Mouse (Mus musculus) adrenal gland, postnatal 25 days (tissue): Measurements from ENCODE around the gene Hist1h1t. TPM values are rescaled to one million over a fixed set of nuclear protein-coding genes. Genes with fewer than 3 reads are reported as not detected.

ENCODE experiments used
- DNase-seq: peaks from one replicate; pipeline ENCODE4 v3.0.0; 2021; ENCODE audit warnings: mixed read lengths
- microRNA-seq, 2 experiments: library from miRNA; unstranded; fragments of <30 nt; microRNA quantifications; one replicate each; pipeline ENCODE4 v1.2.0; 2021
- total RNA-seq: library from RNA; stranded (reverse); gene quantifications from 2 replicates; pipeline ENCODE4 v1.2.3, GENCODE M21; 2021

Gene Hist1h1t
- total RNA-seq, 1 experiment from 2014 or later = not detected

- no peak for DNase-seq
These were observed 41.5 kb downstream of the Hist1h1t start for GRCm38 (mm10) chr13:23737091-23737490.

GRCm38 (mm10) chr13:23738041-23738440 lies 42.4 kb downstream of the Hist1h1t start:
- no peak for DNase-seq

GRCm38 (mm10) chr13:23738677-23739068 lies 43.1 kb downstream of the Hist1h1t start, which contains the start of gene Hist1h1c:
Gene Hist1h1c (plus strand): TSS chr13:23738808.
- peak; percentile 85 for DNase-seq

- DNase-seq = peak; percentile 88
These were observed 43.7 kb downstream of the Hist1h1t start for GRCm38 (mm10) chr13:23739069-23739921.

GRCm38 (mm10) chr13:23739922-23740252 lies 44.3 kb downstream of the Hist1h1t start:
- DNase-seq = no peak

- no peak for DNase-seq
These were observed 44.7 kb downstream of the Hist1h1t start for GRCm38 (mm10) chr13:23740256-23740840.

- no peak for DNase-seq
These were observed 45.3 kb downstream of the Hist1h1t start for GRCm38 (mm10) chr13:23740910-23741309.

- DNase-seq = no peak
These were observed 46.4 kb downstream of the Hist1h1t start for GRCm38 (mm10) chr13:23742007-23742406.

- no peak for DNase-seq
These were observed 47.6 kb downstream of the Hist1h1t start for GRCm38 (mm10) chr13:23743215-23743614.

GRCm38 (mm10) chr13:23743963-23744362 lies 48.3 kb downstream of the Hist1h1t start:
- no peak for DNase-seq

- no peak for DNase-seq
These were observed 49.1 kb downstream of the Hist1h1t start for GRCm38 (mm10) chr13:23744421-23745380.

- DNase-seq = peak; percentile 77
These were observed 50.0 kb downstream of the Hist1h1t start, which contains the start of gene Hist1h3c for GRCm38 (mm10) chr13:23745381-23746161. Gene Hist1h3c (minus strand): TSS chr13:23745602.

Small RNA genes lying within 50 kb of the gene (microRNA-seq; reads per million reads assigned to microRNA genes)
- gene Gm44314 (0 reads per million in 2 experiments), gene Gm44350 (0 reads per million in 2 experiments)

Other genes starting within 250 kb of the Hist1h1t start
- gene Btn1a1, start 229.9 kb upstream of the Hist1h1t start, total RNA-seq = not detected in 2 replicates
- not detected in 2 replicates for gene Btn2a2, start 207.0 kb upstream of the Hist1h1t start, total RNA-seq
- 474 and 516 TPM in 2 replicates for gene Hist1h4h, start 164.8 kb upstream of the Hist1h1t start, total RNA-seq
- 63.3 and 106 TPM in 2 replicates for gene Hist1h2af, start 161.9 kb upstream of the Hist1h1t start, total RNA-seq
- 24.0 and 39.4 TPM in 2 replicates for gene Hist1h3g, start 160.4 kb upstream of the Hist1h1t start, total RNA-seq
- 6.6 and 6.8 TPM in 2 replicates for gene Hist1h2bh, start 152.4 kb upstream of the Hist1h1t start, total RNA-seq
- 33.9 and 36.7 TPM in 2 replicates for gene Hist1h3f, start 151.8 kb upstream of the Hist1h1t start, total RNA-seq
- 127 and 189 TPM in 2 replicates for gene Hist1h4f, start 144.2 kb upstream of the Hist1h1t start, total RNA-seq
- gene Hist1h1d, start 142.6 kb upstream of the Hist1h1t start, total RNA-seq = 9.5 TPM in 2 replicates
- 66.8 and 86.4 TPM in 2 replicates for gene Hist1h3e, start 133.4 kb upstream of the Hist1h1t start, total RNA-seq
- 14.5 and 15.5 TPM in 2 replicates for gene Hist1h2ae, start 124.6 kb upstream of the Hist1h1t start, total RNA-seq
- gene Hist1h2bg, start 124.4 kb upstream of the Hist1h1t start, total RNA-seq = 106 and 130 TPM in 2 replicates
- 61.2 and 62.9 TPM in 2 replicates for gene Hist1h2bf, start 121.6 kb upstream of the Hist1h1t start, total RNA-seq
- 2.3 and 9.6 TPM in 2 replicates for gene Hist1h2ad, start 121.4 kb upstream of the Hist1h1t start, total RNA-seq
- gene Hist1h3d, start 120.1 kb upstream of the Hist1h1t start, total RNA-seq = 12.9 and 16.6 TPM in 2 replicates
- gene Hist1h4d, start 114.2 kb upstream of the Hist1h1t start, total RNA-seq = 174 and 185 TPM in 2 replicates
- 18.6 and 18.8 TPM in 2 replicates for gene Hist1h2be, start 74.7 kb upstream of the Hist1h1t start, total RNA-seq
- 102 and 118 TPM in 2 replicates for gene Hist1h1e, start 73.3 kb upstream of the Hist1h1t start, total RNA-seq
- gene Hist1h2ac, start 11.9 kb upstream of the Hist1h1t start, total RNA-seq = 3.5 and 4.3 TPM in 2 replicates
- gene Hist1h2bc, start 11.6 kb upstream of the Hist1h1t start, total RNA-seq = 193 and 227 TPM in 2 replicates
- 97.6 and 116 TPM in 2 replicates for gene Hist1h4c, start 2.6 kb downstream of the Hist1h1t start, total RNA-seq
- gene Hfe, start 15.0 kb downstream of the Hist1h1t start, total RNA-seq = 37.3 and 49.1 TPM in 2 replicates
- gene Hist1h1c, start 43.0 kb downstream of the Hist1h1t start, total RNA-seq = 248 and 316 TPM in 2 replicates
- gene Hist1h3c, start 49.8 kb downstream of the Hist1h1t start, total RNA-seq = 33.0 and 40.6 TPM in 2 replicates
- gene Hist1h2bb, start 50.9 kb downstream of the Hist1h1t start, total RNA-seq = 56.1 and 68.8 TPM in 2 replicates
- 76.6 and 90.4 TPM in 2 replicates for gene Hist1h2ab, start 55.3 kb downstream of the Hist1h1t start, total RNA-seq
- gene Hist1h3b, start 56.5 kb downstream of the Hist1h1t start, total RNA-seq = 94.0 and 112 TPM in 2 replicates
- 127 and 163 TPM in 2 replicates for gene Hist1h4b, start 61.2 kb downstream of the Hist1h1t start, total RNA-seq
- gene Hist1h4a, start 65.4 kb downstream of the Hist1h1t start, total RNA-seq = 73.8 and 80.4 TPM in 2 replicates
- gene Hist1h3a, start 66.6 kb downstream of the Hist1h1t start, total RNA-seq = 78.8 and 80.4 TPM in 2 replicates
- 76.4 and 84.2 TPM in 2 replicates for gene Hist1h1a, start 67.9 kb downstream of the Hist1h1t start, total RNA-seq
- gene Trim38, start 74.1 kb downstream of the Hist1h1t start, total RNA-seq = 0.33 TPM in 1 of 2 replicates, not detected in the other
- gene Slc17a2, start 111.2 kb downstream of the Hist1h1t start, total RNA-seq = 0.81 TPM in 1 of 2 replicates, not detected in the other
- gene Slc17a3, start 143.6 kb downstream of the Hist1h1t start, total RNA-seq = 0.38 and 0.46 TPM in 2 replicates
- gene Slc17a1, start 171.9 kb downstream of the Hist1h1t start, total RNA-seq = not detected in 2 replicates
- 0.30 TPM in 1 of 2 replicates, not detected in the other for gene Slc17a4, start 219.2 kb downstream of the Hist1h1t start, total RNA-seq
- gene Hist1h2ba, start 238.3 kb downstream of the Hist1h1t start, total RNA-seq = not detected in 2 replicates
- not detected in 2 replicates for gene Hist1h2aa, start 238.6 kb downstream of the Hist1h1t start, total RNA-seq